Mouse (Mus musculus): ENCODE measurements around the gene Stx8.

Stx8 gene

GRCm38 (mm10) chr11:68091975-68092759, 126.2 kb downstream of the Stx8 start:
- DNase-seq, result no peak

GRCm38 (mm10) chr11:68101598-68101997, 135.6 kb downstream of the Stx8 start:
- no peak for DNase-seq

- DNase-seq, result no peak
Measured at GRCm38 (mm10) chr11:68103480-68103879, 137.5 kb downstream of the Stx8 start.

- DNase-seq, result no peak
Measured at GRCm38 (mm10) chr11:68106053-68106452, 140.1 kb downstream of the Stx8 start.

GRCm38 (mm10) chr11:68113454-68114100, 147.6 kb downstream of the Stx8 start:
- DNase-seq, result no peak

- no peak for DNase-seq
Measured at GRCm38 (mm10) chr11:68114202-68114601, 148.2 kb downstream of the Stx8 start.

GRCm38 (mm10) chr11:68116157-68116556, 150.2 kb downstream of the Stx8 start:
- DNase-seq, result no peak

- DNase-seq, result no peak
Measured at GRCm38 (mm10) chr11:68117878-68118660, 152.1 kb downstream of the Stx8 start.

GRCm38 (mm10) chr11:68118679-68119078, 152.7 kb downstream of the Stx8 start:
- no peak for DNase-seq

- no peak for DNase-seq
Measured at GRCm38 (mm10) chr11:68119136-68119535, 153.1 kb downstream of the Stx8 start.

- no peak for DNase-seq
Measured at GRCm38 (mm10) chr11:68121260-68121659, 155.3 kb downstream of the Stx8 start.

- DNase-seq, result no peak
Measured at GRCm38 (mm10) chr11:68121660-68122059, 155.7 kb downstream of the Stx8 start.

- peak; percentile 23 for DNase-seq
Measured at GRCm38 (mm10) chr11:68126071-68126470, 160.1 kb downstream of the Stx8 start.

- DNase-seq, result no peak
Measured at GRCm38 (mm10) chr11:68134494-68134893, 168.5 kb downstream of the Stx8 start.

- no peak for DNase-seq
Measured at GRCm38 (mm10) chr11:68135350-68135749, 169.4 kb downstream of the Stx8 start.

GRCm38 (mm10) chr11:68136687-68137086, 170.7 kb downstream of the Stx8 start:
- no peak for DNase-seq

- no peak for DNase-seq
Measured at GRCm38 (mm10) chr11:68142296-68142695, 176.3 kb downstream of the Stx8 start.

- no peak for DNase-seq
Measured at GRCm38 (mm10) chr11:68144235-68145065, 178.5 kb downstream of the Stx8 start.

GRCm38 (mm10) chr11:68145066-68145585, 179.1 kb downstream of the Stx8 start:
- no peak for DNase-seq

- no peak for DNase-seq
Measured at GRCm38 (mm10) chr11:68145586-68146455, 179.8 kb downstream of the Stx8 start.

- no peak for DNase-seq
Measured at GRCm38 (mm10) chr11:68146456-68146851, 180.5 kb downstream of the Stx8 start.
